Mouse (Mus musculus) thymus, adult 2 months (tissue): Measurements from ENCODE around the gene Atf6b. TPM values are rescaled to one million over a fixed set of nuclear protein-coding genes. Genes with fewer than 3 reads are reported as not detected.

Experiments
- DNase-seq: peaks from one replicate; pipeline ENCODE4 v3.0.0; 2021
- H3K27ac ChIP-seq: fragments of 200-500 bp; 2 replicates; pipeline ENCODE4 v1.5.1; 2012; ENCODE audit warnings: low read length, control low read depth; ENCODE audit not compliant: control insufficient read depth, insufficient read depth
- H3K27me3 ChIP-seq: fragments of 200-500 bp; 2 replicates; pipeline ENCODE4 v1.6.1; 2012; ENCODE audit warnings: mild to moderate bottlenecking, low read length, moderate library complexity, mixed read lengths; ENCODE audit not compliant: control insufficient read depth, insufficient read depth
- H3K36me3 ChIP-seq: fragments of 200-500 bp; 2 replicates; pipeline ENCODE4 v1.6.1; 2012; ENCODE audit warnings: mild to moderate bottlenecking, low read length, moderate library complexity; ENCODE audit not compliant: control insufficient read depth, insufficient read depth
- H3K4me1 ChIP-seq: fragments of 200-500 bp; replicated peaks from 2 replicates; pipeline ENCODE4 v1.6.1; 2012; ENCODE audit warnings: low read length; ENCODE audit not compliant: control insufficient read depth, insufficient read depth
- H3K4me3 ChIP-seq: fragments of 200-500 bp; 2 replicates; pipeline ENCODE4 v1.5.1; 2012; ENCODE audit warnings: mild to moderate bottlenecking, low read length, control low read depth, moderate library complexity; ENCODE audit not compliant: control insufficient read depth, insufficient read depth
- CTCF ChIP-seq: fragments of 200-500 bp; IDR thresholded peaks from 2 replicates; pipeline ENCODE4 v1.5.1; 2012; ENCODE audit warnings: mild to moderate bottlenecking, control low read depth, low read length, moderate library complexity, borderline replicate concordance; ENCODE audit not compliant: control insufficient read depth, poor library complexity, insufficient read depth; ENCODE audit errors: extremely low read depth
- POLR2A ChIP-seq: fragments of 200-500 bp; IDR thresholded peaks from 2 replicates; pipeline ENCODE4 v1.6.1; 2012; ENCODE audit warnings: mild to moderate bottlenecking, low read length, control low read depth, moderate library complexity; ENCODE audit not compliant: control insufficient read depth, poor library complexity, insufficient read depth; ENCODE audit errors: extremely low read depth
- WGBS: fragments of 180-500 bp; shearing (Covaris S2); methylation state at CpG from one replicate; pipeline ENCODE4 v1.1.7; 2018; 5-methylcytosine and 5-hydroxymethylcytosine counted together
- polyA plus RNA-seq: library from polyadenylated mRNA; depleted of rRNA; stranded (reverse); fragments of >200 nt; gene quantifications from 2 replicates; pipeline ENCODE4 v1.2.3, GENCODE M21; 2012

The Atf6b gene
- polyA plus RNA-seq, 1 experiment: 169 TPM

GRCm38 (mm10) chr17:34640778-34641601, 6.0 kb upstream of the Atf6b start:
- WGBS: 79% methylated on average over 11 of the region's 11 CpGs
- Histone ChIP-seq H3K4me1 (peaks cover 12% of the 10 kb centered on the region), H3K4me3 (no peak overlapping the region), H3K27ac (no peak overlapping the region), H3K27me3 (no peaks in the 10 kb centered on the region), H3K36me3 (no peaks in the 10 kb centered on the region)
- TF ChIP-seq POLR2A (no peak), CTCF (no peak)
- DNase-seq: no peak

DNA sequence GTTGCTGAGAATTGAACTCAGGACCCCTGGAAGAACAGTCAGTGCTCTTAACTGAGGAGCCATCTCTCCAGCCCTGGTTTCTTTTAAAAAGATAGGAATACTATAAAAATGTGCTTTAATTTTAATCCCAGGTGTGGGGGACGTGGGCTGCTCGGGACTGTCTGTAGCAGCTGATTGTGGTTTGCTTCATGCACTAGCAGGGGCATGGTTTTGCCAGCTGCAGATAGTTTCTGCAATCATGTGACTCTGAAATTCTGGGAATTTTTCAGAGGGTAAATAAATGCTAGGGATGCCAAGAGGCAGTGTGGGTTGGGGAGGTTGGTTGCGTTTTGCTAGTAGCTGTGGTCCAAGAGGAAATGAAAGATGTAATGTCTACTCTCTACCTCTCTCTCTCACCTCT, 5.0 kb upstream of the Atf6b start:
- TF ChIP-seq CTCF (no peak), POLR2A (no peak)
- no peak for DNase-seq
- Histone ChIP-seq H3K4me3 (no peak overlapping the region), H3K36me3 (no peaks in the 10 kb centered on the region), H3K27ac (no peak overlapping the region), H3K4me1 (peaks cover 18% of the 10 kb centered on the region), H3K27me3 (no peaks in the 10 kb centered on the region)
- WGBS: 10% methylated on average over 3 of the region's 3 CpGs

DNA sequence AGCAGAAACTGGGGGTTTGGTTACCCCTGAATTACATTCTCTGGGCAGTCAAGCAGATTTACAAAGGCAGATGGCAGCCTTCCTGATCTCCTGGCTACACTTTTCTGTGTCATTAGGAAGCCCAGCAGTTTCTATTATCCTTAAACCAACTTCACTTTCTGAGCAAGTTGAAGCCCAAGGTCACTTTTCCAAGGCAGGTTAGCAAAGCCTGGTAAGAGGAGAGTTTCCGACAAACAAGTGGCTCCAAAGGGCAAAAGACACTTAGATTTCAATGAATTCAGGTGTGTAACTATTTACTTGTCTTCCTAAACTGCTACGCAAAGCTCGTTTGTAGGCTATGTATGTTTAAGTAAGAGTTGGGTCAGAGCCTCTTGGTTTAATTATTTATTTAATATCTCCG, 3.6 kb upstream of the Atf6b start:
- no peaks in the 10 kb centered on the region for H3K27me3 ChIP-seq
- no peak overlapping the region for H3K27ac ChIP-seq
- no peaks in the 10 kb centered on the region for H3K36me3 ChIP-seq
- peaks cover 27% of the 10 kb centered on the region for H3K4me1 ChIP-seq
- DNase-seq: no peak
- H3K4me3 ChIP-seq: no peak overlapping the region
- no peak for TF ChIP-seq POLR2A
- no peak for TF ChIP-seq CTCF
- 93% methylated on average over 4 of the region's 4 CpGs for WGBS

GRCm38 (mm10) chr17:34643944-34644343, 3.0 kb upstream of the Atf6b start:
- Histone ChIP-seq H3K4me1 (peaks cover 27% of the 10 kb centered on the region), H3K36me3 (no peaks in the 10 kb centered on the region), H3K4me3 (no peak overlapping the region), H3K27me3 (no peaks in the 10 kb centered on the region), H3K27ac (no peak overlapping the region)
- TF ChIP-seq POLR2A (no peak), CTCF (no peak)
- 91% methylated on average over 10 of the region's 10 CpGs for WGBS
- no peak for DNase-seq

DNA sequence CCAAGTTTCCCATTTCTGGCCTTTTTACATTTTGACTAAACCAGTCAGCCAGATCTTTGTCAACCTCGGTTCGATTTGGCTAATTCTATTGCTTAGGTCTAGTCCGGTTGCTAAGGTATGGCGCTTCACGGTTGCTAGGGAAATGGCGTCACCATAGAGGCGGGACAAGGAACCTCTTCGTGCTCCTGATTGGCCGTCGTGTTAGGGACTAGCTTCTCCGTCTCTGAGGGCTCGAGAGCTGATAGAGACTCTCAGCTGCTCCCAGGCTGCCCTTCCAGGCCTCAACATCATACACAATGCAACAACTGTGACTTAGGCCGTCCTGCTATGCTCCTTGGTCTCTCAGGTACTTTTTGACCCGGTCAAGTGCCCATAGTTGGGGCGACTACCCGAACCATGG, 2.3 kb upstream of the Atf6b start, which contains the start of gene Fkbpl:
TSS of gene Fkbpl (plus strand) at position 157 of the 400 bp plus-strand sequence.
- Histone ChIP-seq H3K27ac (peak within 1 kb of the TSS; percentile 37; the same call in 1 of the 2 replicates), H3K4me1 (peaks cover 27% of the 10 kb centered on the region), H3K36me3 (no peaks in the 10 kb centered on the region), H3K4me3 (peak within 1 kb of the TSS; percentile 39), H3K27me3 (no peaks in the 10 kb centered on the region)
- peak; percentile 96 for DNase-seq
- 2% methylated on average over 16 of the region's 16 CpGs for WGBS
- TF ChIP-seq CTCF: no peak
- TF ChIP-seq POLR2A: 0 out of 2 replicates have a peak, but pooled peaks have one; percentile 33

DNA sequence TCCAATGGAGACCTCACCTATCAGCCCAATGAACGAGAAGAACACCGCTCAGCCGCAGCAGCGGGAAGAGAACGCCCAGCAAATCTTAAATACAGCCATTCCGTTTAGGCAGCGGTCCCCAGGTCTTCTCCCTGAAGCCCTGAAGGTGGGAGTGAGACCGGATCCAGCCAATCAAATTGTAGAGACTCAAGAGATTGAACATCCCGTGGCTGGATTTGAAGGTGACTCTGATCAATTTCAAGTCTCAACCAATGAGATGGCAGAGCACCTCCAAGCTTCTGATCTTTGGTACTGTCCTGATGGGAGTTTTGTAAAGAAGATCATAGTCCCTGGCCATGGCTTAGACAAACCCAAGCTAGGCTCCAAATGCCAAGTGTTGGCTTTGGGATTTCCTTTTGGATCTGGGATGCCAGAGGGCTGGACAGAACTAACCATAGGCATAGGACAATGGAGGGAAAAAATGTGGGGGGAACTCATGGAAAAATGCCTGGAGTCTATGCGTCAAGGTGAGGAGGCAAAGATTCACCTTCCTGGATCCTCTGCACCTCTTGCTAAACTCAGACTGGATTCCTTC, 1.6 kb upstream of the Atf6b start:
- TF ChIP-seq POLR2A (no peak), CTCF (no peak)
- Histone ChIP-seq H3K4me1 (peaks cover 27% of the 10 kb centered on the region), H3K27me3 (no peaks in the 10 kb centered on the region), H3K4me3 (no peak overlapping the region), H3K27ac (no peak overlapping the region), H3K36me3 (no peaks in the 10 kb centered on the region)
- 77% methylated on average over 10 of the region's 10 CpGs for WGBS
- no peak for DNase-seq
